Mouse (Mus musculus) olfactory bulb, adult 2 months (tissue): ENCODE measurements around the gene St5.

Experiments used
- CTCF ChIP-seq: fragments of 200-500 bp; IDR thresholded peaks from 2 replicates; pipeline ENCODE4 v1.5.1; 2012; ENCODE audit warnings: low read depth, mild to moderate bottlenecking, low read length, moderate library complexity; ENCODE audit not compliant: insufficient read depth
- POLR2A ChIP-seq: fragments of 200-500 bp; IDR thresholded peaks from 2 replicates; pipeline ENCODE4 v1.6.1; 2012; ENCODE audit warnings: mild to moderate bottlenecking, low read depth, low read length, moderate library complexity; ENCODE audit not compliant: insufficient read depth

DNA sequence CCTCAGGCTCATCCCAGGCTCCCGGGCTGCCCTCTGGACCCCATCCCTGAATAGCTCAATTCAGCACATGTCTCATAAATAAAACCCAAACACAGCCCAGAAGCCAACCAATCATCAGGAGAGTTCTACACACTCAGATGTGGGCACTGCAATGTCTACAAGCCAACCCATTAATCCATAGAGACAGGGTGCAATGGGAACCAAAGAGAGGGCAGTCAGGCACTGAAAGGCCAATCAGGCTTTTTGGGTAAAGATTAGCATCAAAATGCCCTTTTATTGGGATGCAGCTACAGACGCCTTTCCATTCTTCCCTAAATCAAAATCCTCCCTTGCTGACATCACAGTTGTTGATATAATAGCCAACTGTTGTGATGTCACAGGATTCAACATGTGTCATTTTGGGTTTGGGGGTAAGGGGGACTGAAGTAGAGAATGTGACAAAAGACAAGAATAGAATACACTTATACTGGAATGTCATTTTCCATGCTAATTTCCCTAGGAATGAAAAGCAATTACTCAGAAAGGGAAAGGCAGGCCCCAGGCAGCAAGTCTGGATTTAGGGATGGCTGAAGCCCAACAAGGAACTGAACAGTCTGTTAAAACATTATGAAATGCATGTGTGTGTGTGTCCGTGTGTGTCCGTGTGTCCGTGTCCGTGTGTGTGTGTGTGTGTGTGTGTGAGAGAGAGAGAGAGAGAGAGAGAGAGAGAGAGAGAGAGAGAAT is 123.7 kb downstream of the St5 start:
- TF ChIP-seq CTCF = no peak
- no peak for TF ChIP-seq POLR2A
